Mouse (Mus musculus): ENCODE results near the gene AW549877. TPM values are rescaled to one million over a fixed set of nuclear protein-coding genes. Genes with fewer than 3 reads are reported as not detected.

AW549877 gene
- total and polyA plus RNA-seq, 2 experiments from 2014 or later, result 19.6 to 26.2 TPM

DNA sequence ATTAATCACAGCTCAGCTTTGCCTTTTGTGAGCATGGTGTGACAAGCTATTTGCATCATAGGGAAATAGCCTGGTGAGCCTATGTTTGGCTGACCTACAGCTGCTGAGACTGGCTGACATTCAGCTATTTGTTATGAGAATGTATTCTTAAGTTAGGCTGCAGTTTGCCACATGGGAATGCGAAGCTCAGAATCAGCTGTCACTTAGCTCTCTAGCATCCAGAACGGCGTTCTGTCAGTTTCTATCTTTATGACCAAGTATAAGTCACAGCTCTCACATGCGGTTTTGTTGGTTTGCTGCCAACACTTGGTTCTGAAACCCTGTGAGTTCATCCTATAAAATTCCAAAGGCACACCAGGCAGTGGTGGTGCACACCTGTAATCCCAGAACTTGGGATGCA lies 25.2 kb upstream of the AW549877 start:
- no peaks in the 10 kb centered on the region for H3K4me1 ChIP-seq (ENCODE audit: insufficient read depth)
- H3K9me3 ChIP-seq (ENCODE audit: low read length), result no peaks in the 10 kb centered on the region
- peak; percentile 40; the same call in 1 of the 2 replicates for ATAC-seq
- DNase-seq, result no peak
- TF ChIP-seq CTCF (IDR thresholded peaks at IDR 0.05; ENCODE audit: low read depth), result no peak
- H3K4me2 ChIP-seq (ENCODE audit: low read depth), result no peak overlapping the region
- no peaks in the 10 kb centered on the region for H3K27me3 ChIP-seq (ENCODE audit: insufficient read depth, low read length)
- no peaks in the 10 kb centered on the region for H3K36me3 ChIP-seq (ENCODE audit: insufficient read depth)
- no peak overlapping the region for H3K9ac ChIP-seq
- no peak overlapping the region for H3K4me3 ChIP-seq (ENCODE audit: low read depth, low read length)
- 59% methylated on average over 4 of the region's 4 CpGs for WGBS
- no peak overlapping the region for H3K27ac ChIP-seq (ENCODE audit: low read depth, low read length)

DNA sequence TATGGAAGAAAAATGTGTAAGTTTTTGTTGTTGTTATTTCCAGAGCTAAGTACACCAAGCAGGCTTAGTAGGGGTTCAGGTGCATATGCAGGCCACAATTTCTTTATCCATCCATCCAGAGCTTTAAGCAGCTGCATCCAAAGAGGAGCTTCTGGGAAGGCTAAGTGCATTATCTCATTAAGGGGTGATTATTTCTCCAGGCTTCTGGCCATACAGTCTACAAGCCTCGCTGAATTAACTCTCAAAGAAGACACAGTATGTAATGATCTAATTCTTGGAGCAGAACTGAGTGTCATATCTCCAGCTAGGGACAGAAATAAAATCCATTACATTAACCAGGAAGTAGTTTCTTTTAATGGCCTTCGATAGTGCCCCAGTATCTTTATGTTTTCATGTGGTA lies 18.3 kb upstream of the AW549877 start:
- 70% methylated on average over 2 of the region's 2 CpGs for WGBS
- no peak for TF ChIP-seq CTCF (IDR thresholded peaks at IDR 0.05; ENCODE audit: low read depth)

DNA sequence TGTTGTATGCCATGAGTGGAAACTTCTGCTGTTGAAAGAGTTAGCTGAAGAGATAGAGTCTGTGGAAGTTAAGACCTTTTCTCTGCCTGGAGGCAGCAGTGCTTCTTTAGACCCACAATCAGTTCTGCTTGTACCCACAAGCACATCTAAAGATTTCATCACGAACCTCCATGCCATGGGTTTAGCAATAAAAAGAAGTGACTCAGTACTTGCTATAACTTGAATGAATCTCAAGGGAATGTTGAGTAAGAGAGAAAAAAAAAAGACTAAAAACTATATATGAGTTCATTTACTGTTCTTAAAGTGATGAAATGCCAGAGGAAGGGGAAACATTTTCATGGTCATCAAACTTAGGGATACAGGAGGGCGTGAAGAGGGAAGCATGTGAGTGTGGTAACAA lies 5.0 kb upstream of the AW549877 start:
- no peak overlapping the region for H3K27ac ChIP-seq (ENCODE audit: low read depth, low read length)
- no peak overlapping the region for H3K4me3 ChIP-seq (ENCODE audit: low read depth, low read length)
- DNase-seq (no peak), ATAC-seq (no peak)
- H3K9ac ChIP-seq, result no peak overlapping the region
- WGBS, result 80% methylated on average over 2 of the region's 2 CpGs
- H3K36me3 ChIP-seq (ENCODE audit: insufficient read depth), result no peaks in the 10 kb centered on the region
- no peaks in the 10 kb centered on the region for H3K4me1 ChIP-seq (ENCODE audit: insufficient read depth)
- H3K9me3 ChIP-seq (ENCODE audit: low read length), result peaks cover 4% of the 10 kb centered on the region; the same call in 1 of the 2 replicates
- TF ChIP-seq CTCF (IDR thresholded peaks at IDR 0.05; ENCODE audit: low read depth), result no peak
- no peak overlapping the region for H3K4me2 ChIP-seq (ENCODE audit: low read depth)
- H3K27me3 ChIP-seq (ENCODE audit: insufficient read depth, low read length), result no peaks in the 10 kb centered on the region

More for the DNA sequence above, 18.3 kb upstream of the AW549877 start:
- Histone ChIP-seq H3K36me3 (ENCODE audit: insufficient read depth) (no peaks in the 10 kb centered on the region), H3K4me2 (ENCODE audit: low read depth) (no peak overlapping the region), H3K4me1 (ENCODE audit: insufficient read depth) (no peaks in the 10 kb centered on the region), H3K4me3 (ENCODE audit: low read depth, low read length) (no peak overlapping the region), H3K27ac (ENCODE audit: low read depth, low read length) (no peak overlapping the region), H3K9ac (no peak overlapping the region), H3K27me3 (ENCODE audit: insufficient read depth, low read length) (no peaks in the 10 kb centered on the region), H3K9me3 (ENCODE audit: low read length) (no peaks in the 10 kb centered on the region)
- ATAC-seq (no peak), DNase-seq (no peak)

DNA sequence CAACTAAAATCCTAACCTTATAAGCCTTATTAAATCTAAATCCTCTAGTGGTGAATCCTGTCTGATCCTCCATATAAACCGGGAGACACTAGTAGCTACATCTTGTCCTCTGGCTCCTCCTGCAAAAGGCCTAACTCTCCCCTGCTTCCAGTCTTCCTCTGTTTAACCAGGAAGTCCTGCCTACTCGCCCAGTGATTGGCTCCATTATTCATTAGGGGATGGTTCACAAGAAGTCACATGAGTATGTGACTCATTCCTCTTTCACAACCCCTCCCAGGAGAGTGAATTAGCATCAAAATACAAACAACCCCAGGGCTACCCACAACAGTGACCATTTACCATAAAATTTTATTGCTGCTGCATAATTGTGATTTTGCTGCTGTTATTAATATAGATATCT lies 3.6 kb upstream of the AW549877 start:
- H3K27ac ChIP-seq (ENCODE audit: low read depth, low read length), result no peak overlapping the region
- no peak for TF ChIP-seq CTCF (IDR thresholded peaks at IDR 0.05; ENCODE audit: low read depth)
- no peak for ATAC-seq
- no peaks in the 10 kb centered on the region for H3K36me3 ChIP-seq (ENCODE audit: insufficient read depth)
- no peak overlapping the region for H3K9ac ChIP-seq
- H3K4me2 ChIP-seq (ENCODE audit: low read depth), result no peak overlapping the region
- no peaks in the 10 kb centered on the region for H3K4me1 ChIP-seq (ENCODE audit: insufficient read depth)
- no peak overlapping the region for H3K4me3 ChIP-seq (ENCODE audit: low read depth, low read length)
- WGBS, result 69% methylated on average over 2 of the region's 2 CpGs
- no peaks in the 10 kb centered on the region for H3K9me3 ChIP-seq (ENCODE audit: low read length)
- no peak for DNase-seq
- no peaks in the 10 kb centered on the region for H3K27me3 ChIP-seq (ENCODE audit: insufficient read depth, low read length)

DNA sequence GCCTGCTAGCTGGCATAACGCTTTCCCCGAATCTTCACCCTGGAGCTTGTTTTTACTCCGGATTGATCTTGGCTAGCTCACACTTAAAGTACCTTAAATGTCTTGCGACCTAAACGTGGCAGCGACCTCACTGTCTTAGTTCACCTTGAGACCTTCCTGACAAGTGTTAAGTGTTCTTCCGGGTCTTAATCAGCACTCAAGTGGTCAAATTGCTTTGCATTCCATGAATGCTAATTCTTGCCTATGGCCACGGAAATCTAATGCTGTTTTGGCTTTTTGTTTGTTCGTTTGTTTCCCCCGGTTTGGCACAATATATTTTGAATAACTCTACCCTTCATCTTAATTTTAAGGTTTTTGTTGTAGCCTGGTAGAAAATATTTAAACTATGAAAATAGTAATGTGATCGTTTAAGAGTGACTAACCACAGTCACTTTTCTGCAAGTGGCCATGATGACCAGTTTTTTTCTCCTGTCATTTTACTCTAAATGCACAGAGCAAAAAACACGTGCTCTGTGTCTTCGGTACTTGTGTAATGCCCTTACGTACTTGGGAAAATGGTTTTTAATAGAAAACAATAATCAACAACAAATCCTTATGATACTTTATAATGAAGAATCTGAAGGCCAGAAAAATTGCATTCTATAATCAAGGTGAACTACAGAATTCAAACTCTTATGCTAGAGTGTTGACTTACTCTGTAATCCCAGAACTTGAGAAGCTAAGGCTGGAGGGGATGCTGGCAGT lies 895 bp upstream of the AW549877 start:
- Histone ChIP-seq H3K27me3 (ENCODE audit: insufficient read depth, low read length) (no peaks in the 10 kb centered on the region), H3K9me3 (ENCODE audit: low read length) (no peaks in the 10 kb centered on the region), H3K4me2 (ENCODE audit: low read depth) (peak overlapping the region; percentile 76), H3K9ac (peak overlapping the region; percentile 85), H3K4me1 (ENCODE audit: insufficient read depth) (no peaks in the 10 kb centered on the region), H3K36me3 (ENCODE audit: insufficient read depth) (peaks cover 8% of the 10 kb centered on the region; the same call in 1 of the 2 replicates), H3K27ac (ENCODE audit: low read depth, low read length) (peak overlapping the region; percentile 72), H3K4me3 (ENCODE audit: low read depth, low read length) (peak overlapping the region; percentile 74)
- no peak for ATAC-seq
- no peak for DNase-seq
- 19% methylated on average over 14 of the region's 14 CpGs for WGBS
- no peak for TF ChIP-seq CTCF (IDR thresholded peaks at IDR 0.05; ENCODE audit: low read depth)

DNA sequence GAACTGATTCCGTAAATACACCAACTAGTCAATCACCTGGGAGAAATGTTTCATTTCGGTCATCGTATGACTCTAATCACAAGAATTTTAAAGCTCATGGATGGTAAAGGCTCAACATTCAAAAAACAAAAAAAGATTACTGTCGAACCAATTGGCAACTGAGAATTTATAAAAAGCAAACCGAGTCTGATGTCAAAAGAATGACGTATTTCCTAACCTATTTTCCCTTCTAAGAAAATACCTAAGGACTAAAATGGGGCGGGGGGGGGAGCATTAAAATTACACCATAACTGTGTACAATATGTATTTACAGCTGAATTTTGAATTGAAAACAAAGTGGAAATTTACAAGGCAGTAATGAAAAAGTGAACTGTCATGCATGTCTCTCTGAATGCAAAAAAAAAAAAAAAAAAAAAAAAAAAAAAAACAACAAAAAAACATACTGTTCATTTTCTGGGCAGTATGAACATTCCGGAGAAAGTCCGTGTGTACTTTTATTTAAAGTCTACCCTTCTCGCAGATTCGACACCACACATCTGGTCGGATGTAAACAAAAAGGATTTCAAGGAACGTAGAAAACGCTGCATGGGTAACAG lies 594 bp downstream of the AW549877 start:
- ATAC-seq, result no peak
- Histone ChIP-seq H3K9ac (peak overlapping the region; percentile 85), H3K27me3 (ENCODE audit: insufficient read depth, low read length) (no peaks in the 10 kb centered on the region), H3K9me3 (ENCODE audit: low read length) (no peaks in the 10 kb centered on the region), H3K4me2 (ENCODE audit: low read depth) (peak overlapping the region; percentile 76), H3K27ac (ENCODE audit: low read depth, low read length) (peak overlapping the region; percentile 87), H3K4me1 (ENCODE audit: insufficient read depth) (no peaks in the 10 kb centered on the region), H3K4me3 (ENCODE audit: low read depth, low read length) (peak overlapping the region; percentile 74), H3K36me3 (ENCODE audit: insufficient read depth) (peaks cover 17% of the 10 kb centered on the region; the same call in 1 of the 2 replicates)
- TF ChIP-seq CTCF (IDR thresholded peaks at IDR 0.05; ENCODE audit: low read depth), result no peak
- 23% methylated on average over 14 of the region's 14 CpGs for WGBS
- DNase-seq, result no peak

DNA sequence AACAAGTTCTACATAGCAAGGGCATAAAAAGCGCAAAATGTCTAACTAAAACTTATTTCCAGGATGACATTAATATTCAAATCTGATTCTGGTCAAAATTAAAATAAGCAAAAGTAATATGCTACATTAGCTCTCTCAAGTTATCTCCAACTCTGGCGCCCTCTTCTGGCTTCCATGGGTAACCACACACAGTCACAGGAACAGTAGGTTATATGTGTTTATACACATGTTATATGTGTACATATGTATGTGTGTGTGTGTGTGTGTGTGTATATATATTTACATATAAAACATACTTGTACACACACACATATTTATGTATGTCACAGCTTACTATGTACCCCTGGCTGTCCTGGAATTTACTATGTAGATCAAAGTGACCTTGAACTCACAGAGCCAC lies 7.6 kb downstream of the AW549877 start:
- no peaks in the 10 kb centered on the region for H3K27me3 ChIP-seq (ENCODE audit: insufficient read depth, low read length)
- DNase-seq (peak; percentile 69), ATAC-seq (peak; percentile 69)
- peak; percentile 79 for TF ChIP-seq CTCF (IDR thresholded peaks at IDR 0.05; ENCODE audit: low read depth)
- H3K27ac ChIP-seq (ENCODE audit: low read depth, low read length), result no peak overlapping the region
- H3K4me2 ChIP-seq (ENCODE audit: low read depth), result no peak overlapping the region
- no peak overlapping the region for H3K9ac ChIP-seq
- no peaks in the 10 kb centered on the region for H3K4me1 ChIP-seq (ENCODE audit: insufficient read depth)
- WGBS, result 59% methylated on average over 2 of the region's 2 CpGs
- no peaks in the 10 kb centered on the region for H3K9me3 ChIP-seq (ENCODE audit: low read length)
- no peak overlapping the region for H3K4me3 ChIP-seq (ENCODE audit: low read depth, low read length)
- peaks cover 43% of the 10 kb centered on the region for H3K36me3 ChIP-seq (ENCODE audit: insufficient read depth)

Measured in forebrain, postnatal 0 days (tissue).